Mouse (Mus musculus): ENCODE data around the gene Zfp28.
A peak's percentile ranks its signal among the peaks of the same experiment; 100 is the strongest.
"Not testable (repeated sequence)": the region's sequence is repeated elsewhere in the genome, so short reads cannot be mapped to it uniquely, and the experiment has no call there.

Zfp28 gene

GRCm38 (mm10) chr7:6383044-6383455, at the start of gene Zfp28:
TSS of gene Zfp28 (plus strand) at chr7:6383295.
- DNase-seq (ENCODE audit: low spot score in 2 of 2) = peak; percentile 89 to 91

GRCm38 (mm10) chr7:6339865-6340264, 43.2 kb upstream of the Zfp28 start:
- no peak for DNase-seq (ENCODE audit: low spot score in 2 of 2)

GRCm38 (mm10) chr7:6343501-6344071, 39.5 kb upstream of the Zfp28 start, which contains the start of gene Gm3854:
TSS of gene Gm3854 (plus strand) at chr7:6343759.
- peak; percentile 82 to 91 for DNase-seq (ENCODE audit: low spot score in 2 of 2)

- no peak for DNase-seq (ENCODE audit: low spot score in 2 of 2)
These were observed 39.0 kb upstream of the Zfp28 start for GRCm38 (mm10) chr7:6344124-6344523.

- no peak for DNase-seq (ENCODE audit: low spot score in 2 of 2)
These were observed 25.0 kb upstream of the Zfp28 start for GRCm38 (mm10) chr7:6358121-6358520.

GRCm38 (mm10) chr7:6358937-6359590, 24.0 kb upstream of the Zfp28 start:
- DNase-seq (ENCODE audit: low spot score in 2 of 2) = no peak

- no peak for DNase-seq (ENCODE audit: low spot score in 2 of 2)
These were observed 22.5 kb upstream of the Zfp28 start for GRCm38 (mm10) chr7:6360477-6361060.

- no peak for DNase-seq (ENCODE audit: low spot score in 2 of 2)
These were observed 21.3 kb upstream of the Zfp28 start for GRCm38 (mm10) chr7:6361756-6362155.

GRCm38 (mm10) chr7:6362268-6363046, 20.6 kb upstream of the Zfp28 start:
- DNase-seq (ENCODE audit: low spot score in 2 of 2) = peak; percentile 97 to 98

GRCm38 (mm10) chr7:6363047-6363488, 20.0 kb upstream of the Zfp28 start, which contains the start of gene Zfp78:
TSS of gene Zfp78 (plus strand) at chr7:6363280.
- no peak for DNase-seq (ENCODE audit: low spot score in 2 of 2)

GRCm38 (mm10) chr7:6364761-6365160, 18.3 kb upstream of the Zfp28 start:
- DNase-seq (ENCODE audit: low spot score in 2 of 2) = no peak

GRCm38 (mm10) chr7:6367185-6367584, 15.9 kb upstream of the Zfp28 start:
- no peak for DNase-seq (ENCODE audit: low spot score in 2 of 2)

- not testable (repeated sequence) for DNase-seq (ENCODE audit: low spot score in 2 of 2)
These were observed 14.9 kb upstream of the Zfp28 start for GRCm38 (mm10) chr7:6368146-6368545.

- no peak for DNase-seq (ENCODE audit: low spot score in 2 of 2)
These were observed 13.6 kb upstream of the Zfp28 start for GRCm38 (mm10) chr7:6369460-6369859.

- DNase-seq (ENCODE audit: low spot score in 2 of 2) = no peak
These were observed 10.1 kb upstream of the Zfp28 start for GRCm38 (mm10) chr7:6372993-6373392.

GRCm38 (mm10) chr7:6378441-6378840, 4.7 kb upstream of the Zfp28 start:
- peak; percentile 54 to 82 for DNase-seq (ENCODE audit: low spot score in 2 of 2)

- DNase-seq (ENCODE audit: low spot score in 2 of 2) = no peak
These were observed 1.7 kb upstream of the Zfp28 start for GRCm38 (mm10) chr7:6381431-6381830.

GRCm38 (mm10) chr7:6384011-6384410, 916 bp downstream of the Zfp28 start:
- DNase-seq (ENCODE audit: low spot score in 2 of 2) = no peak

GRCm38 (mm10) chr7:6386995-6387394, 3.9 kb downstream of the Zfp28 start:
- DNase-seq (ENCODE audit: low spot score in 2 of 2) = peak in 1 of 2 experiments; percentile 14

GRCm38 (mm10) chr7:6388971-6389370, 5.9 kb downstream of the Zfp28 start:
- no peak for DNase-seq (ENCODE audit: low spot score in 2 of 2)

- no peak for DNase-seq (ENCODE audit: low spot score in 2 of 2)
These were observed 6.4 kb downstream of the Zfp28 start for GRCm38 (mm10) chr7:6389449-6389848.

All from frontal cortex, postnatal 36 days (tissue).